Mouse (Mus musculus): ENCODE measurements around the gene Tmem101. TPM values are rescaled to one million over a fixed set of nuclear protein-coding genes. Genes with fewer than 3 reads are reported as not detected.

The Tmem101 gene
- polyA plus RNA-seq, 1 experiment from 2014 or later, result 14.5 TPM

DNA sequence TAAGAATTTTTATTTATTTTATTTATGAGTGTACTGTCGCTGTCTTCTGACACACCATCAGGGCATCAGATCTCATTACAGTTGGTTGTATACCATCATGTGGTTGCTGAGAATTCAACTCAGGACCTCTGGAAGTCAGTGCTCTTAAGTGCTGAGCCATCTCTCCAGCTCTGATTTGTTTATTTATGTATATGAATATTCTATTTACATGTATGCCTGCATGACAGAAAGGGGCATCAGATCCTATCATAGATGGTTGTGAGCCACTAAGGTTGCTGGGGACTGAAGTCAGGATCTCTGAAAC lies 534 bp upstream of the Tmem101 start:
- DNase-seq (ENCODE audit: low spot score), result no peak

DNA sequence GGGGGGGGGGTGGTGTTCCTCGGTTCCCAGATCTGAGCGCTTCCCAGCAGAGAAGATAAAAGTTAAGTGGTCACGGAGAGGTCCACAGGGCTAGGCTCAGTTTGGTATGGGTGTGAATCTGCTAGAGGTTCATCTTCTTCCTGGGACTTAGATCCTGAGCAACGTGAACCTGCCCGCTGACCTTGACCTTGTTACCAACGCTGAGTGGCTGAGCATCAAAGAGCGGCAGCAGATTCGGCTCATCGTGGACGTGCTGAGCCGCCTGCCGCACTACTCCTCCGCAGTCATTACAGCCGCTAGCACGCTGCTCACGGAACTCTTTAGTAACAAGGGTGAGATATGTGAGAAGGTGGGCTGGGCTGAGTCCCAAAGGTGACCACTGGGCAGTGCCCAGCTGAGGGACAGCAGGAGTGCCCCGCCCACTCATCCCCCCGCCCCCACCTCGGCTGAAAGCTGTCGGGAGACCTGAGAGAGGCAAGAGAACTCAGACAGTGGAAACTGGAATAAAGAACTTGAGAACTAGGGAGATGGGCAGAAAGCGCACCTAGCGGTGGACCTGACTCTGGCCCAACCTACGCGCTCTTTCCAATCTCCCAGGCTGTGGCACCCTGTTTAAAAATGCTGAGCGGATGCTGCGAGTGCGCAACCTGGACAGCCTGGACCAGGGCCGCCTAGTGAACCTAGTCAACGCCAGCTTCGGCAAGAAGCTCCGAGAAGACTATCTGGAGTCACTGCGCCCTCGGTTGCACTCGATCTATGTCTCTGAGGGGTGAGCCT lies 8.8 kb downstream of the Tmem101 start:
- DNase-seq (ENCODE audit: low spot score), result no peak

DNA sequence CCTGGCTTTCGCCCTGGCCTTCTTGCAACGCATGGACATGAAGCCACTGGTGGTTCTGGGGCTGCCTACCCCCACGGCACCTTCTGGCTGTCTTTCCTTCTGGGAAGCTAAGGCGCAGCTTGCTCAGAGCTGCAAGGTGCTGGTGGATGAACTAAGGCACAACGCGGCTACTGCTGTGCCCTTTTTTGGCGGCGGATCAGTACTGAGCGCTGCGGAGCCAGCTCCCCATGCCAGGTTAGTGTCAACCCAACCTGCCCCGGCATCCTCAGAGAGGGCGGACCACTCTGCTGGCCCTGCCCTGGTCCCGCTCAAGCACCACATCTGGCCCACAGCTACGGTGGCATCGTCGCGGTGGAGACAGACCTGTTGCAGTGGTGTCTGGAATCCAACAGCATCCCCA lies 9.7 kb downstream of the Tmem101 start:
- DNase-seq (ENCODE audit: low spot score), result no peak

DNA sequence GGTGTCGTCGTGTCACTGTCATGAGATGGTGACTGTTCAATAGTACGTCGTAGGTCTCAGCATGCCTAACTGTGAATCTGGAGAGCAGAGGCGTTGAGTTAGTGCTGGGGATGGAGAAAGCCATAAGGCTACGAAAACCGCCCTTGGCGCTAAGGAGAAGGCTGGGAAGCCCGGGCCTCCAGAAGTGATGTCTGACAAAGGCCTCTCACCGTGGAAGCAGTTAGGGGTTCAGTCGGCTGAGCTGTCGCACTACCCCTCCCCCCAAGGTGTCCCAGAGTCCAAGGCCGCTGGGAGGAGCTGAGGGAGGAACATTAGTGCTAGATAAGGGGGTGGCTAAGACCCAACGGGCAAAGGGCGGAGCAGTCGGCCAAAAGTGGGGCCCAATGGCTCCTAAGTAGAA lies 10.2 kb downstream of the Tmem101 start:
- DNase-seq (ENCODE audit: low spot score), result no peak

GRCm38 (mm10) chr11:102145471-102146001 lies 10.7 kb downstream of the Tmem101 start, which contains the start of gene Nags:
Nags (plus strand) TSS chr11:102145513.
- DNase-seq (ENCODE audit: low spot score), result no peak

DNA sequence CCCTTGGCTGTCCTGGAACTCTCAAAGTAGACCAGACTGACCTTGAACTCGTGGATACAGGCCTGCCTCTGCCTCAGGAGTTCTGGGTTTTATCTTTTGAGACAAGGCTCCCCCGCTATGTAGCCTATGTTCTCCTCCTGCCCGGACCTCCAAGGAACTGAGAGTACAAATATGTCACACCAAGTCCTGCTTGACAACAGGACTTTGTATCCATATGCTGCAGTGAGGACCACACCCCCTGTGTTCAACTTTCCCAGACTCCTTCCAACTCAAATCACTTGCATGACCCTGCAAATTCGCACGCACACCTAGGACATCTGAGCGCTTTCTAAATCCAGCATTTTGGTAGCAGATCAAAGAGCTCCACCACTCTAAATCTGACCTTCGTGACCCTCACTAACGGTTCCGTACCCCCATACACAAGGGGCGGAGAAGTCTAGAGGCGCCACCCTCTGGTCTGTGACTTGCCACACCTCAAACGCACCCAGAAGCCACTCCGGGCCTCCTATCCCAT lies 11.2 kb downstream of the Tmem101 start:
- DNase-seq (ENCODE audit: low spot score), result no peak

GRCm38 (mm10) chr11:102142355-102142754 lies 13.8 kb downstream of the Tmem101 start:
- DNase-seq (ENCODE audit: low spot score), result no peak

DNA sequence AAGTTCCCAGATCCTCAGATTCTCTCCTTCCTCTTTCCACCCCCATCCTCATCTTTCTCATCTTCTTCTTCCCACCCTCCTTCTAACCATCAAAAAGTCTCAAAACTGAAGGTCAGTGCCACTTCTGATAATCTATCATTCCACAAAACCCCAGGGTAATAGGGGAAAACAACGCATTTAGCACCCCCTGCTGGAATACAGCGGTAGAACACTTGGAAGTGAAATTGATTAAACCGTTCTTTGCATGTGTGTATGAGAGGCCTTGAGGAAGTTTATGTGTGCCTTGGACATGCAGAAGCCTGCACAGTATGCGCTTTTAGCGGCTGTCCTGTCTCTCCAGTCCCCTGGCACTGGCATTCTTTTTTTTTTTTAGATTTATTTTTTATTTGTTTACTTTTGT lies 15.7 kb downstream of the Tmem101 start:
- peak; percentile 61 for DNase-seq (ENCODE audit: low spot score)

DNA sequence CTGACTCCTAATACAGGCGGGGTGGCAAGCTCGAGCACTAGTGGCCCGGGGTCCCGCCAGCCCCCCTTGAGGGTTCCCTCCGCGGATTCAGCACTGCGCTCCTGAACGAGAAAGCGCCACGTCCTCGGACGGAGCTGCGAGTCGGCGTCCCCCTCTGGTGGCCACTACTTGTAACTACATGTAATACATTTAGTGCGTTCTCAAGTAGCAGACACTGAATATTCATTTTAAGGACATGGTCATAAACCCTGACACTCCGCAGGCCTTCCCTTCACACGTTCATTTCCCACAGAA lies 17.8 kb downstream of the Tmem101 start:
- peak; percentile 64 for DNase-seq (ENCODE audit: low spot score)

DNA sequence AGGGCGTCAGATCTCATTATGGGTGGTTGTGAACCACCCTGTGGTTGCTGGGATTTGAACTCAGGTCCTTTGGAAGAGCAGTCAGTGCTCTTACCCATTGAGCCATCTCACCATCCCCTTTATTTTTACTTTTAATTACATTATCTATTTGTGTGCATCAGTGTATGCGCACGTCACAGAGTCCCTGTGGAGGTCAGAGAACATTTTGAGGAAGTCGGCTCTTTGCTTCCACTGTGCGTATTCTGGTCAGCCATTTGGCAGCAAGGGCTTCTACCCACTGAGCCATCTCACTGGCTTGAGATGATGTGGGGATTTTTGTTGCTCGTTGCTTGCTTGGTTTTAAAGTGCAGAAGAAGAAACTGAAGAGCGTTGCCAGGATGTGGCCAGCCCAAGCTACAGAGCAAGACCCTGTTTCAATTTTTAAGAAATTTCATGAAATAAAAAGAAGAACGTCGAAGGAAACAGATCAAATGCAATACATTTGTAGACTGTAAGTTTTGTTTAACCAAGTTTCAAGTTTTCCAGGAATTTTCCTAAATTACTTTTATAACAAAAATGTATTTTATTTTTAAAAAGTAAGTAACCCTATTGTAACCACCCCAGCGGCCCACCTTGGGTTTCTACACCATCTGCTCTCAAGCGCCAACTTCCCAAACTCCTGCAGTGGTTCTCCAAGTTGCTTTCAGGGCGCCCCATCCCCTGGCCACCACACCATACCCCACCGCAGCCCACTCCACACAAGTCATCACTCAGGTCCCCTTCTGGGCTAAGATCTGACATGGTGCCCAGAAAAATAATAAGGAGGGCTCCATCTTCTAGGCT lies 18.4 kb downstream of the Tmem101 start:
- no peak for DNase-seq (ENCODE audit: low spot score)

GRCm38 (mm10) chr11:102134516-102134915 lies 21.7 kb downstream of the Tmem101 start:
- DNase-seq (ENCODE audit: low spot score), result no peak

DNA sequence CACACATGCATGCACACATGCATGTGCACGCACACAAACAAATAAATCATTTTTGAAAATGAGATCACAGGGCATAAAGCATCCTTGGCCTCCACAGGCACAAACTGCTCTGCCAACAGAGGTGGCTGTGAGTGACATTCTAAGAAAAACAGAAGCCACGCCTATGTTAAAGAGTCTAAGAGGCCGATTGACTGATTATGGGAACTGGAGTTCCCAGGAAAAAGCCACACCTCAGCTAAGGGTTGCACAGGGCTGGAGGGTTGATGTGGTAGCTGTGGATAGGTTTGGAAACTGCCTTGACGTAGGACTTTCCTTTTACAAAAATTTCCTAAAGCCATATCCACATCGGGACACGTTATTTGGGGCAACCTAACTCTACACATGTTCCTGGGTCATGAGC lies 38.8 kb downstream of the Tmem101 start:
- no peak for DNase-seq (ENCODE audit: low spot score)

DNA sequence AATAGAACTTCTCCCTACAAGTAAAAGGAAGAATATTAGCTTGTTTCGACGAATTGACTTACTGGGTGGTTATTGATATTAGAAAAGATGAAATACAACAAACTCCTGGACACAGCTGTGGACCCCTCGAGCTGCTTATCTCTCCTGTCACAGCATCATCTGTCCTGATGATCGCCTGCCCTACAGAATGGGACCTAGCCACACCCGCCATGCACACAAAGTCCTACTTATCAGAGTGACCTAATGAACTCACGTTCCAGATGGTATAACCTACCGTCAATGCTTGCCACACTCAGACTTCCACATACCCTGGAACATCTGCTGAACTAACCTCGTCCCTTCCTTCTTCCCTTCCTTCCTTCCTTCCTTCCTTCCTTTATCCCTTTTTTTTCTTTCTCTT lies 40.0 kb downstream of the Tmem101 start:
- no peak for DNase-seq (ENCODE audit: low spot score)

DNA sequence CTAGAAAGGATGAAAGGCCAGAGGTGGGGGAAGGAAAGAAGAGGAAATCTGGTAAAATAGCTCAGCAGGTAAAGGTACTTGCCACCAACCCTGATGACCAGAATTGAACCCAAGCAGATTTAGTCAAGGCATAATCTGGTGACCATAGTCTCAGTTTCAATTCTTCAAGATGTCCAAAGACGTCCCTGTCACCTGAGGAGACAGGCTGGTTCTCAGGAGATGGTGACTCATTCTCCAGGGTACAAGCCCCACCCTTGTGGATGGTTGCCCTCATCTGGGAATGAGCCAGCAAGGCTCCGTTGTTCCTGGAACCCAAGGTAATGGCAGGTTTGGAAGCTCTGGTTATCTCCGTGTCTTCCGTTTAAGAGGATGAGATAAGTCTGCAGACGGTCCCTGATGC lies 44.6 kb downstream of the Tmem101 start:
- DNase-seq (ENCODE audit: low spot score), result no peak

GRCm38 (mm10) chr11:102107732-102108131 lies 48.5 kb downstream of the Tmem101 start, which contains the start of gene Pyy:
Pyy (minus strand) TSS chr11:102107832.
- DNase-seq (ENCODE audit: low spot score), result no peak

DNA sequence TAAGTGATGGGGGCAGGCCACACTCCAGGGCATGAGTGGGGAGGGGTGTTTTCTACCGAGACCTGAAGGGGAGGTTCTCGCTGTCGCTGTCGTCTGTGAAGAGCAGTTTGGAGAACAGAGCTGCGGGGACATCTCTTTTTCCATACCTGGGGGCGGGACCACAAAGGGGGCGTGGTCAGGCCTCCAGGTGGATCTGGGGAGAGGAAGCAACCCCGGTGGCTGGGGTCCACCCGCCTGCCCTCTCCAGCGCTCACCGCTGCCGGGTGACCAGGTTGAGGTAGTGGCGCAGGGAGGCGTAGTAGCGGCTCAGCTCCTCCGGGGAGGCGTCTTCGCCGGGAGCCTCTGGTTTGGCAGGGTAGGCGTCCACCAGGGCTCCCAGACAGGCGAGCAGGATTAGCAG lies 49.3 kb downstream of the Tmem101 start:
- DNase-seq (ENCODE audit: low spot score), result no peak

Other genes starting within 250 kb of the Tmem101 start
- 0.08 and 0.66 TPM in 2 replicates for gene Sost, start 189.4 kb downstream of the Tmem101 start, polyA plus RNA-seq (2015; fragmentation: Nextera tagmentation; extraction: Ambion mirVana)
- not detected in 2 replicates for gene Cfap97d1, start 172.1 kb downstream of the Tmem101 start, polyA plus RNA-seq (2015; fragmentation: Nextera tagmentation; extraction: Ambion mirVana)
- 5.6 and 5.8 TPM in 2 replicates for gene Dusp3, start 169.4 kb downstream of the Tmem101 start, polyA plus RNA-seq (2015; fragmentation: Nextera tagmentation; extraction: Ambion mirVana)
- 0.34 and 0.41 TPM in 2 replicates for gene Mpp3, start 127.9 kb downstream of the Tmem101 start, polyA plus RNA-seq (2015; fragmentation: Nextera tagmentation; extraction: Ambion mirVana)
- 7.4 and 8.0 TPM in 2 replicates for gene Cd300lg, start 114.9 kb downstream of the Tmem101 start, polyA plus RNA-seq (2015; fragmentation: Nextera tagmentation; extraction: Ambion mirVana)
- gene Mpp2, start 67.9 kb downstream of the Tmem101 start, polyA plus RNA-seq (2015; fragmentation: Nextera tagmentation; extraction: Ambion mirVana), result 1.5 and 1.9 TPM in 2 replicates
- 3.7 and 4.4 TPM in 2 replicates for gene Ppy, start 55.1 kb downstream of the Tmem101 start, polyA plus RNA-seq (2015; fragmentation: Nextera tagmentation; extraction: Ambion mirVana)
- gene Pyy, start 48.6 kb downstream of the Tmem101 start, polyA plus RNA-seq (2015; fragmentation: Nextera tagmentation; extraction: Ambion mirVana), result 10.9 and 12.2 TPM in 2 replicates
- 0.18 TPM in 1 of 2 replicates, not detected in the other for gene Nags, start 10.9 kb downstream of the Tmem101 start, polyA plus RNA-seq (2015; fragmentation: Nextera tagmentation; extraction: Ambion mirVana)
- 140 and 164 TPM in 2 replicates for gene Lsm12, start 28.9 kb upstream of the Tmem101 start, polyA plus RNA-seq (2015; fragmentation: Nextera tagmentation; extraction: Ambion mirVana)
- gene G6pc3, start 33.2 kb upstream of the Tmem101 start, polyA plus RNA-seq (2015; fragmentation: Nextera tagmentation; extraction: Ambion mirVana), result 16.1 and 16.2 TPM in 2 replicates
- gene Hdac5, start 73.8 kb upstream of the Tmem101 start, polyA plus RNA-seq (2015; fragmentation: Nextera tagmentation; extraction: Ambion mirVana), result 19.9 and 24.8 TPM in 2 replicates
- gene BC030867, start 92.5 kb upstream of the Tmem101 start, polyA plus RNA-seq (2015; fragmentation: Nextera tagmentation; extraction: Ambion mirVana), result 8.6 and 11.4 TPM in 2 replicates
- 0.07 TPM in 1 of 2 replicates, not detected in the other for gene Asb16, start 112.3 kb upstream of the Tmem101 start, polyA plus RNA-seq (2015; fragmentation: Nextera tagmentation; extraction: Ambion mirVana)
- 41.1 and 45.1 TPM in 2 replicates for gene Tmub2, start 128.5 kb upstream of the Tmem101 start, polyA plus RNA-seq (2015; fragmentation: Nextera tagmentation; extraction: Ambion mirVana)
- 13.1 and 15.4 TPM in 2 replicates for gene Atxn7l3, start 140.2 kb upstream of the Tmem101 start, polyA plus RNA-seq (2015; fragmentation: Nextera tagmentation; extraction: Ambion mirVana)
- gene Ubtf, start 163.3 kb upstream of the Tmem101 start, polyA plus RNA-seq (2015; fragmentation: Nextera tagmentation; extraction: Ambion mirVana), result 95.2 and 96.8 TPM in 2 replicates
- gene Slc4a1, start 209.8 kb upstream of the Tmem101 start, polyA plus RNA-seq (2015; fragmentation: Nextera tagmentation; extraction: Ambion mirVana), result 0.48 and 0.53 TPM in 2 replicates
- 1.1 and 1.4 TPM in 2 replicates for gene Rundc3a, start 237.0 kb upstream of the Tmem101 start, polyA plus RNA-seq (2015; fragmentation: Nextera tagmentation; extraction: Ambion mirVana)